Mouse (Mus musculus) c-Kit-positive CD71-negative TER-119-negative erythroid progenitor cells, embryonic 14.5 days (primary cell): Measurements from ENCODE around the gene Tgif2lx2.
"Not testable (repeated sequence)": the region's sequence is repeated elsewhere in the genome, so short reads cannot be mapped to it uniquely, and the experiment has no call there.

ENCODE experiments used
- DNase-seq: peaks from one replicate; pipeline ENCODE4 v3.0.0-alpha.2; 2013; ENCODE audit warnings: low read depth

Gene Tgif2lx2

DNA sequence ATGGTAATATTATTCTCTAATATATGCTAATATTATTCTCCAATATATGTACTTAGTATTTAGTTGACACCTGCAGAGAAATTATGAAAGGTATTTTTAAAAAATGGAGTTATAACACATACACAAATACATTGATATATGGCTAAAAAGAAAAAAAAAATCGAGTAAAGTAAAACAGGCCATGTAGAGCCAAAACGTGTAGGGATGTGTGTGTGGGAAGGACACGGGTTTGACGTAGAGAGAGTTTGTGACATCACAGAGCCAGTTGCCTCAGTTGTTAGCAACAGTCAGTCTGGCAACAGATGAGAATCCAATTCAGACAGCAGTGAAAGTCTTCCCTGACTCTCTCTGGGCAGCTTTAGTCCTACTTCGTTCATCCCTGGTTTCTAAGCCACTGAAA lies at the start of gene Tgif2lx2:
Tgif2lx2 (plus strand) TSS at position 301 of the 400 bp plus-strand sequence.
- DNase-seq: not testable (repeated sequence)
